Mouse (Mus musculus): ENCODE measurements around the gene Cnot2. TPM values are rescaled to one million over a fixed set of nuclear protein-coding genes. Genes with fewer than 3 reads are reported as not detected.
"Not testable (repeated sequence)": the region's sequence is repeated elsewhere in the genome, so short reads cannot be mapped to it uniquely, and the experiment has no call there.

Gene Cnot2
- polyA plus RNA-seq, 1 experiment: 19.2 TPM

- Histone ChIP-seq H3K4me3 (ENCODE audit: low read depth, low read length) (no peak overlapping the region), H3K36me3 (ENCODE audit: control insufficient read depth, insufficient read depth, low read length) (no peaks in the 10 kb centered on the region), H3K27ac (ENCODE audit: insufficient read depth, low read depth, low read length) (no peak overlapping the region), H3K27me3 (ENCODE audit: control insufficient read depth, insufficient read depth, low read length) (no peaks in the 10 kb centered on the region), H3K4me1 (ENCODE audit: control insufficient read depth, insufficient read depth, insufficient read length, low read length) (0 out of 2 replicates have a peak, but pooled peaks cover 1% of the 10 kb centered on the region)
- TF ChIP-seq CTCF (IDR thresholded peaks at IDR 0.05; ENCODE audit: extremely low read depth, insufficient read length, insufficient replicate concordance, low read depth, low read length) (no peak), POLR2A (IDR thresholded peaks at IDR 0.05; ENCODE audit: low read depth, low read length) (no peak)
- 84% methylated on average over 7 of the region's 7 CpGs for WGBS
Measured at GRCm38 (mm10) chr10:116570526-116570925, 10.8 kb downstream of the Cnot2 start.

GRCm38 (mm10) chr10:116568539-116568938, 12.8 kb downstream of the Cnot2 start:
- TF ChIP-seq CTCF (IDR thresholded peaks at IDR 0.05; ENCODE audit: extremely low read depth, insufficient read length, insufficient replicate concordance, low read depth, low read length) (no peak), POLR2A (IDR thresholded peaks at IDR 0.05; ENCODE audit: low read depth, low read length) (no peak)
- WGBS: 73% methylated on average over 1 of the region's 1 CpGs
- Histone ChIP-seq H3K27me3 (ENCODE audit: control insufficient read depth, insufficient read depth, low read length) (no peaks in the 10 kb centered on the region), H3K4me1 (ENCODE audit: control insufficient read depth, insufficient read depth, insufficient read length, low read length) (0 out of 2 replicates have a peak, but pooled peaks cover 1% of the 10 kb centered on the region), H3K36me3 (ENCODE audit: control insufficient read depth, insufficient read depth, low read length) (no peaks in the 10 kb centered on the region), H3K4me3 (ENCODE audit: low read depth, low read length) (no peak overlapping the region), H3K27ac (ENCODE audit: insufficient read depth, low read depth, low read length) (no peak overlapping the region)

GRCm38 (mm10) chr10:116567491-116568405, 13.6 kb downstream of the Cnot2 start:
- no peak overlapping the region for H3K27ac ChIP-seq (ENCODE audit: insufficient read depth, low read depth, low read length)
- no peaks in the 10 kb centered on the region for H3K27me3 ChIP-seq (ENCODE audit: control insufficient read depth, insufficient read depth, low read length)
- 75% methylated on average over 7 of the region's 7 CpGs for WGBS
- H3K36me3 ChIP-seq (ENCODE audit: control insufficient read depth, insufficient read depth, low read length): no peaks in the 10 kb centered on the region
- 0 out of 2 replicates have a peak, but pooled peaks cover 1% of the 10 kb centered on the region for H3K4me1 ChIP-seq (ENCODE audit: control insufficient read depth, insufficient read depth, insufficient read length, low read length)
- H3K4me3 ChIP-seq (ENCODE audit: low read depth, low read length): no peak overlapping the region
- TF ChIP-seq POLR2A (IDR thresholded peaks at IDR 0.05; ENCODE audit: low read depth, low read length) (no peak), CTCF (IDR thresholded peaks at IDR 0.05; ENCODE audit: extremely low read depth, insufficient read length, insufficient replicate concordance, low read depth, low read length) (no peak)

- not testable (repeated sequence) for H3K27me3 ChIP-seq (ENCODE audit: control insufficient read depth, insufficient read depth, low read length); H3K4me1 ChIP-seq (ENCODE audit: control insufficient read depth, insufficient read depth, insufficient read length, low read length); H3K27ac ChIP-seq (ENCODE audit: insufficient read depth, low read depth, low read length); H3K4me3 ChIP-seq (ENCODE audit: low read depth, low read length); H3K36me3 ChIP-seq (ENCODE audit: control insufficient read depth, insufficient read depth, low read length)
- WGBS: 65% methylated on average over 4 of the region's 4 CpGs
Measured at GRCm38 (mm10) chr10:116566492-116566891, 14.8 kb downstream of the Cnot2 start.

GRCm38 (mm10) chr10:116564828-116565602, 16.3 kb downstream of the Cnot2 start:
- no peak for TF ChIP-seq POLR2A (IDR thresholded peaks at IDR 0.05; ENCODE audit: low read depth, low read length)
- TF ChIP-seq CTCF (IDR thresholded peaks at IDR 0.05; ENCODE audit: extremely low read depth, insufficient read length, insufficient replicate concordance, low read depth, low read length): no peak
- Histone ChIP-seq H3K36me3 (ENCODE audit: control insufficient read depth, insufficient read depth, low read length) (no peaks in the 10 kb centered on the region), H3K4me1 (ENCODE audit: control insufficient read depth, insufficient read depth, insufficient read length, low read length) (peaks cover 3% of the 10 kb centered on the region; the same call in 1 of the 2 replicates), H3K27ac (ENCODE audit: insufficient read depth, low read depth, low read length) (no peak overlapping the region), H3K4me3 (ENCODE audit: low read depth, low read length) (no peak overlapping the region), H3K27me3 (ENCODE audit: control insufficient read depth, insufficient read depth, low read length) (no peaks in the 10 kb centered on the region)
- 79% methylated on average over 14 of the region's 14 CpGs for WGBS

GRCm38 (mm10) chr10:116562731-116563480, 18.4 kb downstream of the Cnot2 start:
- Histone ChIP-seq H3K27ac (ENCODE audit: insufficient read depth, low read depth, low read length) (no peak overlapping the region), H3K4me1 (ENCODE audit: control insufficient read depth, insufficient read depth, insufficient read length, low read length) (peaks cover 3% of the 10 kb centered on the region; the same call in 1 of the 2 replicates), H3K4me3 (ENCODE audit: low read depth, low read length) (no peak overlapping the region), H3K36me3 (ENCODE audit: control insufficient read depth, insufficient read depth, low read length) (no peaks in the 10 kb centered on the region), H3K27me3 (ENCODE audit: control insufficient read depth, insufficient read depth, low read length) (no peaks in the 10 kb centered on the region)
- no peak for TF ChIP-seq CTCF (IDR thresholded peaks at IDR 0.05; ENCODE audit: extremely low read depth, insufficient read length, insufficient replicate concordance, low read depth, low read length)
- no peak for TF ChIP-seq POLR2A (IDR thresholded peaks at IDR 0.05; ENCODE audit: low read depth, low read length)
- WGBS: 84% methylated on average over 4 of the region's 4 CpGs

Data from small intestine, adult 2 months (tissue).